Mouse (Mus musculus) kidney, embryonic 15.5 days (tissue): ENCODE results near the gene Efnb1. TPM values are rescaled to one million over a fixed set of nuclear protein-coding genes. Genes with fewer than 3 reads are reported as not detected.

Experiments used
- ATAC-seq: fragments of 200-750 bp; cut with Nextera tagmentation; replicated peaks from 2 replicates; pipeline ENCODE4 v1.8.0; 2017; ENCODE audit warnings: moderate TSS enrichment; ENCODE audit not compliant: low FRiP score
- H3K27ac ChIP-seq: fragments of 300-500 bp; sonication (generic); 2 replicates; pipeline ENCODE4 v1.5.1; 2015; ENCODE audit warnings: mild to moderate bottlenecking, inconsistent platforms
- H3K27me3 ChIP-seq: fragments of 300-500 bp; sonication (generic); 2 replicates; pipeline ENCODE4 v1.6.1; 2015; ENCODE audit warnings: inconsistent platforms
- H3K36me3 ChIP-seq: fragments of 300-500 bp; sonication (generic); 2 replicates; pipeline ENCODE4 v1.6.1; 2015; ENCODE audit warnings: inconsistent platforms
- H3K4me1 ChIP-seq: fragments of 300-500 bp; sonication (generic); 2 replicates; pipeline ENCODE4 v1.6.1; 2015; ENCODE audit warnings: inconsistent platforms
- H3K4me2 ChIP-seq: fragments of 300-500 bp; sonication (generic); 2 replicates; pipeline ENCODE4 v1.6.1; 2015; ENCODE audit warnings: moderate library complexity, mild to moderate bottlenecking, inconsistent platforms
- H3K4me3 ChIP-seq: fragments of 300-500 bp; sonication (generic); replicated peaks from 2 replicates; pipeline ENCODE4 v1.5.1; 2015; ENCODE audit warnings: mild to moderate bottlenecking, inconsistent platforms
- H3K9ac ChIP-seq: fragments of 300-500 bp; sonication (generic); 2 replicates; pipeline ENCODE4 v1.6.1; 2015; ENCODE audit warnings: mild to moderate bottlenecking, inconsistent platforms
- H3K9me3 ChIP-seq: fragments of 300-500 bp; sonication (generic); replicated peaks from 2 replicates; pipeline ENCODE4 v1.6.1; 2016; ENCODE audit warnings: inconsistent platforms
- WGBS: fragments of 180-500 bp; shearing (Covaris S2); methylation state at CpG from one replicate; pipeline ENCODE4 v1.1.7; 2015; ENCODE audit warnings: mixed read lengths; 5-methylcytosine and 5-hydroxymethylcytosine counted together
- polyA plus RNA-seq: library from polyadenylated mRNA; unstranded; fragments of >200 nt; fragmentation: Nextera tagmentation; extraction: Ambion mirVana; gene quantifications from 2 replicates; pipeline ENCODE4 v1.2.1, GENCODE M21; 2015

Efnb1 gene
- polyA plus RNA-seq, 1 experiment from 2014 or later: 69.5 TPM

DNA sequence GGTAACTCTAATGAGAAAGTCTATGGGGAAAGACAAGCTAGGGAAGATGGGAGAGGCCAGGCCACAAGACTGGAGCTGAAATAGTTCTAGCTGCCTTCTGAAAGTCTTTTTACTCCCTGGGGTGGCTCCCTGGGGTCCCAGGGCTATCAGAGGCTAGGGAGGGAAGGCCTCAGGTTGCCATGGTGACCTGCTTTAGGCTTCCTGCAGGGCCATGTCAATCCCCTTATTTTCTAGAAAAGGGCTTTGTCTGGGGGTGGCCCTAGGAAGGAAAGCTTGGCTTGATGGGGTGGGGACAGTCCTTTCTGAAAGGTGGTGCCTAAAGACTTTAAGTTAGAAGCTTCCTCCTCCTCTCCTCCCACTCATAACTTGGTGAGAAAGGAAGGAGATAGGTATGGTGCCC, 6.0 kb downstream of the Efnb1 start:
- Histone ChIP-seq H3K36me3 (peaks cover 16% of the 10 kb centered on the region), H3K9ac (no peak overlapping the region), H3K9me3 (no peaks in the 10 kb centered on the region), H3K4me2 (peak overlapping the region; percentile 64), H3K27ac (no peak overlapping the region), H3K4me1 (peaks cover 44% of the 10 kb centered on the region), H3K4me3 (peak overlapping the region; percentile 72; the same call in 1 of the 2 replicates), H3K27me3 (peaks cover 7% of the 10 kb centered on the region)
- no peak for ATAC-seq

DNA sequence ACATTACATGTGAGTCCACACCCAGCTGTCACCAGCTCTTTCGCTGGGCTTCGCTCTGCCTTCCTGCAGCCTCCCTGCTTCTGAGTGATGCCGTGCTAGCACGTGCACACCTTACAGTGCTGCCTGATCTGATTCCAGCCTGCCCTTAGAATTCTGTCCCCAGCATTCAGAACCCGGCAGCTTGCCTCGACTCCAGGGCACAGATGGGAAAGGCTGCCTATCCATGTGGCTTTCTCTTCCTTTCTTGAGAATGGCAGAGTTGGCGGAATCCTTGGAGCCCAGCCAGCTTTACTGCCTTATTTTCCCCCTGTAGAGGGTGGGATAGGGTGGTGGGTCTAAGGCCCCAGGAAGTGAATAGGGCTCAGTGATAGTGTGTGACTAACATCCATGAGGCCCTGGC, 9.6 kb downstream of the Efnb1 start:
- Histone ChIP-seq H3K9ac (no peak overlapping the region), H3K27me3 (no peaks in the 10 kb centered on the region), H3K4me2 (no peak overlapping the region), H3K4me3 (no peak overlapping the region), H3K36me3 (peaks cover 41% of the 10 kb centered on the region), H3K4me1 (peaks cover 61% of the 10 kb centered on the region), H3K27ac (no peak overlapping the region), H3K9me3 (no peaks in the 10 kb centered on the region)
- 89% methylated on average over 7 of the region's 7 CpGs for WGBS
- ATAC-seq: no peak

DNA sequence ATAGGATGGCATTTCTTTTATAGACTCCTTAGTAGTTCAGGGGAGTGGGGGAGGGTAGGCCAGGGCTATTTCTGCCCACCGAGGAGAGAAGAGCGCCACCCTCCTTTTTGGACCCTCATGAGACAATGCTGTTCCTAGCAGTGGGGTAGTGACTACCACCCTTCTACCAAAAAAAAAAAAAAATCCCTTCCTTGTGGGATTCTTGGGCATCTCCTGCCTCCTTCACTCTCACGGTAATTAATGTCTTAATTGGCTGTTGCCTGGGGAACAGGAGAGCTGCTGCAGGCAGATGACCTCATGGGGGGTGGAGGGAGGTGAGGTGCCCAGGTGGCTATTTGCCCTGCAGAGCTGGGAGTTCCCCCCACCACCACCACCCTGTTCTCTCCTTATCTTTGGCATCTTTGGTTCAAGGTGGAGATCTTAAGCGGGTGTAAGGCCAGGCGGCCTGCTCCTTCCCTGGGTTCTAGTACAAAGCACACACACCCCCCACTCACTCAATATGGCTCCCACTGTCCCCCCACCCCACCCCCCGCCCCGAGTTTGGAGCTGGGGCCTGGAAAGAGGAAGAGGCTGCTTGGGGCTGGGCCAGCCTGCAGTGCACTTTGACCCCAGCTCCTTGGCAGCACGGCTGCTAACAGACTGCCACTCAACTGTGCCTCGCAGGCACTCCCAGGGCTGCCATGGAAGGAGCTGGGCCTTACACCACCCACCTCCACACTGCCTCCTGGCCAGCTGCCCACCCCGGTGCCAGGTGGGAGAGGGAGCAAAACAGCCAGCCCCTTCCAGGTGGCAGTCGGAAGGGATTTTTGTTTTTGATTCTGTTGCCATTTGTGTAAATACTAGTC, 12.4 kb downstream of the Efnb1 start:
- H3K4me3 ChIP-seq: no peak overlapping the region
- peaks cover 11% of the 10 kb centered on the region; the same call in 1 of the 2 replicates for H3K27me3 ChIP-seq
- 52% methylated on average over 10 of the region's 11 CpGs for WGBS
- no peak overlapping the region for H3K4me2 ChIP-seq
- H3K9ac ChIP-seq: no peak overlapping the region
- H3K4me1 ChIP-seq: peaks cover 48% of the 10 kb centered on the region
- H3K9me3 ChIP-seq: no peaks in the 10 kb centered on the region
- no peak for ATAC-seq
- peaks cover 41% of the 10 kb centered on the region for H3K36me3 ChIP-seq
- 0 out of 2 replicates have a peak overlapping the region, but pooled peaks have one; percentile 18 for H3K27ac ChIP-seq

DNA sequence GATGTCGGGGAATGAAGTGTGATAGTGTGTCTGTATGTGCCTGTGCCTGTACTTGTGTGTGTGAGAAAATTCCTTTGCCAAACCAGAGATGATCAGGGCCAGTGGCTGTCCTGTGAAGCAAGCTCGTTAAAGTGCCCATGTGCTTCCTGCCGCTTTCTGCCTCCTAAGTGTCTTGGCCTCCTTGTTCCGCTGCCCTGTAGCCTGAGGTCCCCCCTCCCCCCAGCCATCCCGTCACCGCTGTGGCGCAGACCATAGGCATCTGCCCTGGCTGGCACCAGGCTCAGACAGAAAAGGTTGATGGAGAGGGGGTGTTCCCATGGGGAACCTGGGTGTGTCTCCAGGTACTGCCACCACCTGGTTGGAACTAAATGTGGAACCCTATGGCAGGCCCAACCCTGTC, 13.1 kb downstream of the Efnb1 start:
- ATAC-seq: no peak
- no peak overlapping the region for H3K9ac ChIP-seq
- H3K36me3 ChIP-seq: peaks cover 41% of the 10 kb centered on the region
- H3K27ac ChIP-seq: peak overlapping the region; percentile 58
- no peak overlapping the region for H3K4me2 ChIP-seq
- no peak overlapping the region for H3K4me3 ChIP-seq
- H3K4me1 ChIP-seq: peaks cover 45% of the 10 kb centered on the region
- no peaks in the 10 kb centered on the region for H3K9me3 ChIP-seq
- WGBS: 60% methylated on average over 7 of the region's 7 CpGs
- H3K27me3 ChIP-seq: peaks cover 14% of the 10 kb centered on the region; the same call in 1 of the 2 replicates

DNA sequence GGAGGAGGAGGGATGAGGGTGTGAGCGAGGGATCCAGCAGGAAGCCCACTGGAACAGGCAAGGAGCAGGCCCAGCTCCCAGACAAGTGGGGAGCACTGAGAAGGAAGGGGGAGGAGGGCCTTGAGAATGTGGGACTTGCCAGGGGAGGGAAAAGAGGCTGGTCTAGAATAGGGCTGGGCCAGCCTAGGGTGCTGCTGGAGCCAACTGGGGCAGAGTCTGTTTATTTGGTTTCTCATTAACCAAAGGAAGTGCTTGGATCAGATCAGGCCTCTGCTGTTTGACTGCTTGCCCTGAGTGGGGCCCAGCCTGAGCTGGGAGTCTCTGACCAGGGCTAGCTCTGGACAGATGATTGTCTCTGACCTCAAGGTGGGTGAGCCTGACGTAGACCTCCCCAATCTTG, 14.0 kb downstream of the Efnb1 start:
- H3K27me3 ChIP-seq: peaks cover 14% of the 10 kb centered on the region
- H3K27ac ChIP-seq: peak overlapping the region; percentile 58
- ATAC-seq: peak; percentile 83
- no peak overlapping the region for H3K4me3 ChIP-seq
- 56% methylated on average over 2 of the region's 2 CpGs for WGBS
- H3K4me2 ChIP-seq: no peak overlapping the region
- peaks cover 43% of the 10 kb centered on the region for H3K4me1 ChIP-seq
- H3K36me3 ChIP-seq: peaks cover 41% of the 10 kb centered on the region
- H3K9me3 ChIP-seq: no peaks in the 10 kb centered on the region
- H3K9ac ChIP-seq: no peak overlapping the region

DNA sequence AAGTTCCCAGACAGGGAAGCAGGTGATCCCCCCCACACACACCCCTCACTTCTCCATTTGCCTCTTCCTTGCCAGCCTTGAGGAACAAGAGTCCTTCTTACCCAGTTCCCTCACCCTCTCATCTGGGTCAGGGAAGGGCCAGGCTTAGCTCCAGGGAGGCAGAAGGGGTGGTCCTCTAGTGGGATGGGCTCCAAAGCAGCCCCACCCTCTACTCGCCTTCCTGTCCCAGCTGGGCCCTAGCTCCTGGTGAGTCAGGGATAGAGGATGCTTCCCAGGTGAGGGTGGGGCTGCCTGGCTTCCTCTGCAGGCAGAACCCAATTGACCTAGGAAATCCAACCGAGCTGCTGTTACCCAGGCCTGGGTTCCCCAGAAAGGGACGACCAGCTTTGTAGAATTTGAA, 14.8 kb downstream of the Efnb1 start:
- peak overlapping the region; percentile 58; the same call in 1 of the 2 replicates for H3K27ac ChIP-seq
- no peak for ATAC-seq

DNA sequence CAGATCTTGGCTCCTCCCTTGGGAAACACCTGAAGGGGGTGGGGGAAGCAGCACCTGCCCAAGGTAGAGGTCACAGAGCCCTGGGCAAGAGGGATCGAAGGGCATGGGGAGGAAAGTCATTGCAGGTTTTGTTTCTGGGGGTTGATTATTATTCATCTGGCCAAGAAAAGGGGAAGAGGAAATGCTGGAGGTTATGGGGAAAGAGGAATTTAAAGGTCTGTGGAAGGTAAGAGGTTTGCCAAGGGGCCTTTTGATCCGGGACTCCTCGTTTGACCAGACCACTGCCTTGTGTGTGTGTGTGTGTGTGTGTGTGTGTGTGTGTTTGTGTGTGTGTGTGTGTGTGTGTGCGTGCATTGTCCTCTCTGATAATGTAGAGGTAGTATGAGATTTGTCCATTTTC, 15.5 kb downstream of the Efnb1 start:
- ATAC-seq: no peak
- H3K27ac ChIP-seq: no peak overlapping the region
- H3K4me1 ChIP-seq: peaks cover 45% of the 10 kb centered on the region
- peaks cover 30% of the 10 kb centered on the region for H3K36me3 ChIP-seq
- H3K27me3 ChIP-seq: peaks cover 22% of the 10 kb centered on the region
- WGBS: 70% methylated on average over 4 of the region's 4 CpGs
- H3K4me3 ChIP-seq: no peak overlapping the region
- H3K9me3 ChIP-seq: no peaks in the 10 kb centered on the region
- H3K9ac ChIP-seq: no peak overlapping the region
- no peak overlapping the region for H3K4me2 ChIP-seq

More for the DNA sequence above, 14.8 kb downstream of the Efnb1 start:
- Histone ChIP-seq H3K4me2 (no peak overlapping the region), H3K36me3 (peaks cover 38% of the 10 kb centered on the region), H3K9me3 (no peaks in the 10 kb centered on the region), H3K27me3 (peaks cover 21% of the 10 kb centered on the region), H3K4me3 (no peak overlapping the region), H3K9ac (no peak overlapping the region), H3K4me1 (peaks cover 45% of the 10 kb centered on the region)
- 53% methylated on average over 3 of the region's 3 CpGs for WGBS

DNA sequence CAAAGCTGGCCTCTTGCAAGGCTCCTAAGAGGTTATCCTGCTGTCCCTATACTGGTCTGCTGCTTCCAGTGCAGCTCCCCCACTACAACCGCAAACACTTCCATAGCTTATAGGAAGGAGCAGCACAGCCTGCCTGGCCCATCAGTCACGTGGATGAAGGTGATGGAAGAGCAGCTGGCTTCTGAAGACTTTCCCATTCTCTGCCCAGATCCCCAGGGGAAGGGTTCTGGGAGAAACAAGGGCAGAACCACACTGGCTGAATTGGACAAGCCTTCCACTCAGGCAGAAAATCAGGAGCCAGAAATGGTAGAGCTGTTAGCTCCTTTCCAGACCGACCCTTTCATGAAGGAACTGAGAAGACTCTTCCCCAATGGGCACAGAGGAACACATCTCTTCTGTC, 16.2 kb downstream of the Efnb1 start:
- H3K4me3 ChIP-seq: no peak overlapping the region
- no peak for ATAC-seq
- no peak overlapping the region for H3K27ac ChIP-seq
- H3K4me1 ChIP-seq: peaks cover 46% of the 10 kb centered on the region
- H3K9me3 ChIP-seq: no peaks in the 10 kb centered on the region
- peaks cover 23% of the 10 kb centered on the region for H3K36me3 ChIP-seq
- whole genome bisulfite sequencing: 33% methylated on average over 3 of the region's 3 CpGs
- peaks cover 27% of the 10 kb centered on the region for H3K27me3 ChIP-seq
- no peak overlapping the region for H3K4me2 ChIP-seq
- H3K9ac ChIP-seq: no peak overlapping the region

DNA sequence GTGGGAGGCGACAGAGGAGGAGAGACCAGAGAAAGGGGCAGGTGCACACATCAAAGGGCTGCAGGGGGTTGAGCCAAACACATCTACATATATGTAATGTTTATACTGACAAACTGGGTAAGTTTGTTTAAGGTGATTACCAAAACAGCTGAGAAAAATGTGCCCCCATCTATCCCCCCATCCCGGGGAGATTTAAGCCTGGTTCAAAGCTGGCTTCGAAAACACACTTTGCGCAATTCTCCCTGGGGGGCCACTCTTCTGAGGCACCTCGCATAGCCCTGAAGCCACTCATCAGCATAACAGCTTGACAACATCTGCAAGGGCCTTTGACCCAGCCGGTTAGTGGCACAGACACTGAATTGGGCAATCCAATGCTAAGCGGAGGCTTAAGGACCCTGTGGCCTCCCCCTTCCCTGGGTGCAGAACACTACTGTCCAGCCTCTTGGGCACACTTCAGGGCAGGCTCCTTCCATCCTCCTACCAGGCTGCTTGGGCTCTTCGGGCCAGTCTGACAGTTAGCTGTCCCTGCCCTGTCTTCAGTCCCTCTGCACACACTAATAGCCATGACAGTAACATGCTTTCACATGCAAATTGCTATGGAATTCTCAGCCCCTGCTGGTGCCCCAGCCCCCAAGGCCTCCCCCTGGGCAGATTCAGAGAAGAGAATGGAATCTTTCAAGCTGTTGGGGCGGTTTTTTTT, 16.8 kb downstream of the Efnb1 start:
- H3K36me3 ChIP-seq: peaks cover 18% of the 10 kb centered on the region; the same call in 1 of the 2 replicates
- 40% methylated on average over 9 of the region's 9 CpGs for WGBS
- no peak overlapping the region for H3K4me3 ChIP-seq
- no peak overlapping the region for H3K27ac ChIP-seq
- peaks cover 41% of the 10 kb centered on the region for H3K4me1 ChIP-seq
- H3K4me2 ChIP-seq: no peak overlapping the region
- no peaks in the 10 kb centered on the region for H3K9me3 ChIP-seq
- no peak overlapping the region for H3K9ac ChIP-seq
- peaks cover 27% of the 10 kb centered on the region for H3K27me3 ChIP-seq
- no peak for ATAC-seq

DNA sequence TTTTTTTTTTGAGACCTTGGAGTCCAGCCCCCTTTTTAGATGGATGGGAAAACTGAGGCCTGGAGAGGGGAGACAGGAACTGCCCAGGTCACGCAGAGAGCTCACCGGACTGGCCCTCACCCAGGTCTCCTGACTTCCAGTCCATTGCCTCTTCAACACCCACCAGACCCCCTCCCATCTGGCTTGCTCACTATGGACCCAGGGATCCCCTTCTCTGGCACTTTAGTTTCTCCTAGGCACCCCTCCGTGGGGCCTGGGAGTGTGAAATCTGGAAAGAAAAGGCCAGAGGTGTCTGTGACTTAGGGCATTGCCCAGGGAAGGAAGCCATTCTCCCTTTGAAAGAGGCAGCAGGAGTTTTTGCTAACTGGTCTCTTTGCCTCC, 17.3 kb downstream of the Efnb1 start:
- ATAC-seq: no peak
- 44% methylated on average over 3 of the region's 3 CpGs for WGBS
- no peak overlapping the region for H3K4me3 ChIP-seq
- H3K27me3 ChIP-seq: peaks cover 27% of the 10 kb centered on the region
- H3K36me3 ChIP-seq: peaks cover 13% of the 10 kb centered on the region; the same call in 1 of the 2 replicates
- H3K4me2 ChIP-seq: no peak overlapping the region
- no peak overlapping the region for H3K27ac ChIP-seq
- no peaks in the 10 kb centered on the region for H3K9me3 ChIP-seq
- no peak overlapping the region for H3K9ac ChIP-seq
- H3K4me1 ChIP-seq: peaks cover 37% of the 10 kb centered on the region

DNA sequence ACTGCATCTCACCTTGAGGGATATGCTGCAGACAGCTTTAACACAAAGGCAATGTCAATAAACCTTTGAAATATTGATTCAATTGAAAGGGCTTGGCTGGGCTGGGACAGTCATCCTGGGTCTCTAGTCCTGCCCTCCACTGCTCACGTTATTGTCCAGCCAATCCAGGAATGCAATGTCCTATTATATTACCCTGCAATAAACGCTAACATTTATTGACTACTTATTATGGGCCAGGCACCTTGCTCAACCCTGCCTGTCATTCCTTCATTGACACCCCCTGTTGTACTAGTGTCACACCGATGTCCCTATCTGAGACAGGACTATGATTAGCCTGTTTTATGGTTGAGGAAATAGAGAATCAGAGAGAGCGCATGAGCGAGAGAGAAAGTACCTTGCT, 18.4 kb downstream of the Efnb1 start:
- Histone ChIP-seq H3K9me3 (no peaks in the 10 kb centered on the region), H3K9ac (no peak overlapping the region), H3K4me3 (no peak overlapping the region), H3K36me3 (peaks cover 5% of the 10 kb centered on the region; the same call in 1 of the 2 replicates), H3K4me2 (no peak overlapping the region), H3K4me1 (peaks cover 28% of the 10 kb centered on the region), H3K27ac (no peak overlapping the region), H3K27me3 (peaks cover 28% of the 10 kb centered on the region)
- no peak for ATAC-seq
- 69% methylated on average over 5 of the region's 5 CpGs for WGBS

DNA sequence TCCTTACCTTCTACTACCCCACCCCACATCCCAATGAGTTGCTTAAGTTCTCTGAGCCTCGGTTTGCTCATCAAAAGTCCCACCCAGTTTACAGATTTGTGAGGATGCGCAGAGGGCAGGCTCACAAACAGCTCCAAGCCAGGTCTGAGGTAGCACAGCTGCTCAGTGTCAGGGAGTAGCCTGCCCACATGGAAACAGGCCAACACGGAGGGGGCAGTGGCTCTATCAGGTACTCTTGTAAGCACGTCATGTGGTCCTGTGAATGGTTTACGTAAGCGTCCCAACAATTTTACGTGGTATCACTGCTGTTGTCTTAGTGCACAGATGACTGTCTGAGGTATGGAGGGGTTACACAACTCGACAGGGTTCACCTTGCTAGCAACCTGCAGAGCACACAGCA, 23.1 kb downstream of the Efnb1 start:
- peaks cover 47% of the 10 kb centered on the region for H3K27me3 ChIP-seq
- H3K36me3 ChIP-seq: no peaks in the 10 kb centered on the region
- no peak overlapping the region for H3K4me2 ChIP-seq
- H3K27ac ChIP-seq: no peak overlapping the region
- H3K4me1 ChIP-seq: 0 out of 2 replicates have a peak, but pooled peaks cover 5% of the 10 kb centered on the region
- H3K9me3 ChIP-seq: no peaks in the 10 kb centered on the region
- no peak overlapping the region for H3K9ac ChIP-seq
- WGBS: 78% methylated on average over 8 of the region's 8 CpGs
- no peak overlapping the region for H3K4me3 ChIP-seq
- no peak for ATAC-seq
